Mouse (Mus musculus) frontal cortex, postnatal 14 days (tissue): Measurements from ENCODE around the gene Serpinb6d.

Experiments used
- DNase-seq, 2 experiments: peaks; one replicate each; pipeline ENCODE4 v3.0.0; 2022; ENCODE audit warnings: low spot score in 2 of 2

Serpinb6d gene

GRCm38 (mm10) chr13:33661105-33661504, at the start of gene Serpinb6d:
Gene Serpinb6d, plus strand, starts transcription at chr13:33661405.
- DNase-seq: no peak

- DNase-seq: no peak
Measured at GRCm38 (mm10) chr13:33622921-33623320, 38.3 kb upstream of the Serpinb6d start.

GRCm38 (mm10) chr13:33642540-33642939, 18.7 kb upstream of the Serpinb6d start:
- DNase-seq: no peak

GRCm38 (mm10) chr13:33662550-33662949, 1.3 kb downstream of the Serpinb6d start:
- no peak for DNase-seq

GRCm38 (mm10) chr13:33720296-33720695, 59.1 kb downstream of the Serpinb6d start:
- no peak for DNase-seq
